Mouse (Mus musculus) liver, adult 2 months (tissue): ENCODE results near the gene Cldn14. TPM values are rescaled to one million over a fixed set of nuclear protein-coding genes. Genes with fewer than 3 reads are reported as not detected.

Experiments
- DNase-seq: peaks from one replicate; pipeline ENCODE4 v3.0.0-alpha.2; 2011; ENCODE audit warnings: low read depth, low spot score; ENCODE audit errors: extremely low read depth
- H3K27ac ChIP-seq: fragments of 200-500 bp; replicated peaks from 2 replicates; pipeline ENCODE4 v1.5.1; 2012; ENCODE audit warnings: low read depth, mild to moderate bottlenecking, control low read depth, inconsistent platforms, low read length; ENCODE audit not compliant: insufficient read depth
- H3K27me3 ChIP-seq: fragments of 200-500 bp; 2 replicates; pipeline ENCODE4 v1.6.1; 2012; ENCODE audit warnings: mild to moderate bottlenecking, moderate library complexity, low read length, inconsistent platforms; ENCODE audit not compliant: control insufficient read depth, insufficient read depth
- H3K36me3 ChIP-seq: fragments of 200-500 bp; 2 replicates; pipeline ENCODE4 v1.6.1; 2012; ENCODE audit warnings: low read length, inconsistent platforms; ENCODE audit not compliant: control insufficient read depth, insufficient read depth
- H3K4me1 ChIP-seq: fragments of 200-500 bp; 2 replicates; pipeline ENCODE4 v1.6.1; 2011; ENCODE audit warnings: low read length; ENCODE audit not compliant: control insufficient read depth, insufficient read depth
- H3K4me3 ChIP-seq: fragments of 200-500 bp; 2 replicates; pipeline ENCODE4 v1.5.1; 2011; ENCODE audit warnings: low read depth, mild to moderate bottlenecking, control low read depth, low read length, moderate library complexity; ENCODE audit not compliant: insufficient read depth
- H3K79me2 ChIP-seq: fragments of 200-500 bp; 2 replicates; pipeline ENCODE4 v1.6.1; 2012; ENCODE audit warnings: inconsistent platforms, mild to moderate bottlenecking, low read length, moderate library complexity; ENCODE audit not compliant: control insufficient read depth, insufficient read depth
- H3K9ac ChIP-seq: fragments of 200-500 bp; 2 replicates; pipeline ENCODE4 v1.6.1; 2012; ENCODE audit warnings: low read depth, mild to moderate bottlenecking, control low read depth, inconsistent platforms, low read length
- CTCF ChIP-seq: fragments of 200-500 bp; IDR thresholded peaks from 2 replicates; pipeline ENCODE4 v1.5.1; 2011; ENCODE audit warnings: low read depth, low read length, control low read depth
- POLR2A ChIP-seq: fragments of 200-500 bp; IDR thresholded peaks from 2 replicates; pipeline ENCODE4 v1.6.1; 2011; ENCODE audit warnings: low read length, control low read depth; ENCODE audit not compliant: insufficient read depth; ENCODE audit errors: extremely low read depth
- WGBS: fragments of 180-500 bp; shearing (Covaris S2); methylation state at CpG from one replicate; pipeline ENCODE4 v1.1.7; 2018; 5-methylcytosine and 5-hydroxymethylcytosine counted together
- polyA plus RNA-seq: library from polyadenylated mRNA; depleted of rRNA; stranded (reverse); fragments of >200 nt; gene quantifications from 2 replicates; pipeline ENCODE4 v1.2.3, GENCODE M21; 2012
- total RNA-seq: library from RNA; depleted of rRNA; stranded (reverse); fragments of >200 nt; gene quantifications from 2 replicates; pipeline ENCODE4 v1.2.3, GENCODE M21; 2014

The Cldn14 gene
- total and polyA plus RNA-seq, 2 experiments: 8.4 to 37.4 TPM

GRCm38 (mm10) chr16:93912808-93913207 is 95.8 kb downstream of the Cldn14 start:
- no peak for DNase-seq
- no peak for TF ChIP-seq POLR2A
- no peak for TF ChIP-seq CTCF
- Histone ChIP-seq H3K27me3 (no peaks in the 10 kb centered on the region), H3K4me3 (no peak overlapping the region), H3K27ac (no peak overlapping the region), H3K79me2 (no peaks in the 10 kb centered on the region), H3K9ac (no peak overlapping the region), H3K36me3 (no peaks in the 10 kb centered on the region), H3K4me1 (peaks cover 6% of the 10 kb centered on the region)
- WGBS: 47% methylated on average over 3 of the region's 3 CpGs

- Histone ChIP-seq H3K79me2 (no peaks in the 10 kb centered on the region), H3K27me3 (no peaks in the 10 kb centered on the region), H3K4me3 (no peak overlapping the region), H3K4me1 (peaks cover 6% of the 10 kb centered on the region), H3K9ac (no peak overlapping the region), H3K27ac (no peak overlapping the region), H3K36me3 (no peaks in the 10 kb centered on the region)
- DNase-seq: peak; percentile 47
- TF ChIP-seq CTCF (no peak), POLR2A (no peak)
- WGBS: 21% methylated on average over 5 of the region's 5 CpGs
Measured at GRCm38 (mm10) chr16:93912158-93912557, 96.5 kb downstream of the Cldn14 start.

- Histone ChIP-seq H3K36me3 (no peaks in the 10 kb centered on the region), H3K4me1 (peaks cover 6% of the 10 kb centered on the region), H3K4me3 (no peak overlapping the region), H3K27me3 (no peaks in the 10 kb centered on the region), H3K27ac (no peak overlapping the region), H3K9ac (no peak overlapping the region), H3K79me2 (no peaks in the 10 kb centered on the region)
- 76% methylated on average over 28 of the region's 28 CpGs for WGBS
- TF ChIP-seq CTCF (no peak), POLR2A (no peak)
- DNase-seq: no peak
Measured at GRCm38 (mm10) chr16:93910735-93911665, 97.6 kb downstream of the Cldn14 start.

- whole genome bisulfite sequencing: 40% methylated on average over 3 of the region's 3 CpGs
- H3K27me3 ChIP-seq: no peaks in the 10 kb centered on the region
- H3K27ac ChIP-seq: no peak overlapping the region
- peaks cover 6% of the 10 kb centered on the region for H3K4me1 ChIP-seq
- no peak overlapping the region for H3K9ac ChIP-seq
- TF ChIP-seq POLR2A: no peak
- no peak for TF ChIP-seq CTCF
- H3K4me3 ChIP-seq: no peak overlapping the region
- DNase-seq: no peak
- no peaks in the 10 kb centered on the region for H3K36me3 ChIP-seq
- no peaks in the 10 kb centered on the region for H3K79me2 ChIP-seq
Measured at GRCm38 (mm10) chr16:93909936-93910335, 98.7 kb downstream of the Cldn14 start.

- Histone ChIP-seq H3K79me2 (no peaks in the 10 kb centered on the region), H3K27ac (no peak overlapping the region), H3K36me3 (no peaks in the 10 kb centered on the region), H3K27me3 (no peaks in the 10 kb centered on the region), H3K4me1 (peaks cover 3% of the 10 kb centered on the region; the same call in 1 of the 2 replicates), H3K9ac (no peak overlapping the region), H3K4me3 (no peak overlapping the region)
- TF ChIP-seq POLR2A (no peak), CTCF (no peak)
- DNase-seq: no peak
- WGBS: 94% methylated on average over 8 of the region's 8 CpGs
Measured at GRCm38 (mm10) chr16:93908196-93908595, 100.4 kb downstream of the Cldn14 start.

- Histone ChIP-seq H3K27ac (no peak overlapping the region), H3K4me1 (peaks cover 1% of the 10 kb centered on the region; the same call in 1 of the 2 replicates), H3K79me2 (no peaks in the 10 kb centered on the region), H3K36me3 (no peaks in the 10 kb centered on the region), H3K4me3 (no peak overlapping the region), H3K27me3 (no peaks in the 10 kb centered on the region), H3K9ac (no peak overlapping the region)
- no peak for DNase-seq
- 77% methylated on average over 5 of the region's 5 CpGs for WGBS
- TF ChIP-seq CTCF (no peak), POLR2A (no peak)
Measured at GRCm38 (mm10) chr16:93907761-93908160, 100.9 kb downstream of the Cldn14 start.
